Mouse (Mus musculus) midbrain, embryonic 14.5 days (tissue): ENCODE results near the gene Gm10570. TPM values are rescaled to one million over a fixed set of nuclear protein-coding genes. Genes with fewer than 3 reads are reported as not detected.

Source experiments
- ATAC-seq: fragments of 200-750 bp; cut with Nextera tagmentation; 2 replicates; pipeline ENCODE4 v1.8.0; 2017; ENCODE audit warnings: moderate number of reproducible peaks, moderate library complexity; ENCODE audit not compliant: low FRiP score, low TSS enrichment
- DNase-seq: peaks from one replicate; pipeline ENCODE4 v3.0.0-alpha.2; 2015
- H3K27ac ChIP-seq: fragments of 300-500 bp; sonication (generic); replicated peaks from 2 replicates; pipeline ENCODE4 v1.5.1; 2014; ENCODE audit warnings: mild to moderate bottlenecking, low read depth, low read length, moderate library complexity
- H3K27me3 ChIP-seq: fragments of 300-500 bp; sonication (generic); 2 replicates; pipeline ENCODE4 v1.6.1; 2014; ENCODE audit warnings: low read length, control low read depth, mixed read lengths; ENCODE audit not compliant: control insufficient read depth, insufficient read depth
- H3K36me3 ChIP-seq: fragments of 300-500 bp; sonication (generic); 2 replicates; pipeline ENCODE4 v1.6.1; 2014; ENCODE audit warnings: low read length, control low read depth; ENCODE audit not compliant: control insufficient read depth, insufficient read depth
- H3K4me1 ChIP-seq: fragments of 300-500 bp; sonication (generic); 2 replicates; pipeline ENCODE4 v1.6.1; 2014; ENCODE audit warnings: mild to moderate bottlenecking, antibody characterized with exemption, low read length, control low read depth; ENCODE audit not compliant: control insufficient read depth, insufficient read depth
- H3K4me2 ChIP-seq: fragments of 300-500 bp; sonication (generic); 2 replicates; pipeline ENCODE4 v1.6.1; 2014; ENCODE audit warnings: mild to moderate bottlenecking, low read length, moderate library complexity
- H3K4me3 ChIP-seq: fragments of 300-500 bp; sonication (generic); replicated peaks from 2 replicates; pipeline ENCODE4 v1.5.1; 2014; ENCODE audit warnings: low read depth, low read length
- H3K9ac ChIP-seq: fragments of 300-500 bp; sonication (generic); replicated peaks from 2 replicates; pipeline ENCODE4 v1.6.1; 2014; ENCODE audit warnings: mild to moderate bottlenecking, low read length, moderate library complexity
- H3K9me3 ChIP-seq: fragments of 300-500 bp; sonication (generic); 2 replicates; pipeline ENCODE4 v1.6.1; 2016; ENCODE audit warnings: low read length, control low read depth, mixed read lengths; ENCODE audit not compliant: control insufficient read depth
- WGBS: fragments of 180-500 bp; shearing (Covaris S2); extraction: QIAGEN DNeasy Blood & Tissue Kit; methylation state at CpG from one replicate; pipeline ENCODE4 v1.1.7; 2014; 5-methylcytosine and 5-hydroxymethylcytosine counted together
- polyA plus RNA-seq: library from polyadenylated mRNA; unstranded; fragments of >200 nt; fragmentation: Nextera tagmentation; extraction: Ambion mirVana; gene quantifications from 2 replicates; pipeline ENCODE4 v1.2.1, GENCODE M21; 2014

The Gm10570 gene
- polyA plus RNA-seq, 1 experiment from 2014 or later: not detected

DNA sequence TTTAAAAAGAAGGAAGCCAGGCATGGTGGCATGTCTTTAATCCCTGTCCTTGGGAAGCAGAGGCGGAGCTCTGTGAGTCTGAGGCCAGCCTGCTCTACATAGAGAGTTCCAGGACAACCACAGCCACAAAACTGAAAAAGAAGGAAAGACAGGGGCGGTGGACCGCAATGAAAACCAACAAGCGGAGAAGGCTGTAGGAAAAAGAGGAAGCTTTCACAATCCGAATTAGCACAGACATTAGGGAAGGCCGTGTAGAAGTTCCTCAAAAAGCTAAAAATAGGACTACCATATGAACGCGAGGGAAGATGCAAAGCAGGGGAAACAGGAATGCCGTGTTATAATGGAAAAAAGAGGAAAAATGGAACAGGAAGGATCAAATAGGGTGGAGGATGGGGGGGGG, 24.6 kb downstream of the Gm10570 start:
- H3K36me3 ChIP-seq: no peaks in the 10 kb centered on the region
- ATAC-seq (no peak), DNase-seq (no peak)
- H3K9me3 ChIP-seq: no peaks in the 10 kb centered on the region
- H3K27ac ChIP-seq: no peak overlapping the region
- H3K4me3 ChIP-seq: no peak overlapping the region
- WGBS: 87% methylated on average over 9 of the region's 9 CpGs
- H3K27me3 ChIP-seq: no peaks in the 10 kb centered on the region
- no peak overlapping the region for H3K9ac ChIP-seq
- no peaks in the 10 kb centered on the region for H3K4me1 ChIP-seq
- H3K4me2 ChIP-seq: no peak overlapping the region

DNA sequence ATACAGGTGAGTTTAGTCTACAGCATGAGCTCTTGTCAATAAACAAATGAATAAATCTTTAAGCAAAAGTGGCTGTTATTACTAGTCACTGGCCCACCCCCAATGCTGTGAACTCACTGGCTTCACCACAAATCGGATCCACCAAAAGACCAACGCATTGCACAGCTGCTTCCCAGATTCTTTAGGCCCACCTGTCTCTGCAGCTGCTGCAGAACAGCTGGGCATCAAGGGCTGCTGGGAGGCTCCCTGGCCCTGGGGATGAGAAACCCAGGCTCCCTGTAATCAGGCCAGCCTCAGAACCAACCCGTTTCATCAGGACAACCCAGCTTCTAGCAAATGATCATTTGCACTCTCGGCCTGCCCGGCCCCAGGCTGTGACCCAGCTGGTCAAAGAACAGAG, 25.6 kb downstream of the Gm10570 start:
- Histone ChIP-seq H3K27ac (no peak overlapping the region), H3K36me3 (no peaks in the 10 kb centered on the region), H3K9ac (no peak overlapping the region), H3K4me2 (no peak overlapping the region), H3K27me3 (no peaks in the 10 kb centered on the region), H3K4me1 (no peaks in the 10 kb centered on the region), H3K9me3 (no peaks in the 10 kb centered on the region), H3K4me3 (no peak overlapping the region)
- DNase-seq (no peak), ATAC-seq (no peak)
- WGBS: 73% methylated on average over 5 of the region's 5 CpGs

GRCm38 (mm10) chr4:130279105-130279504, 29.4 kb downstream of the Gm10570 start, which contains the start of gene Serinc2:
TSS of gene Serinc2 (minus strand) at chr4:130279205.
- H3K27ac ChIP-seq: no peak within 1 kb of the TSS
- no peaks in the 10 kb centered on the region for H3K9me3 ChIP-seq
- no peak within 1 kb of the TSS for H3K4me2 ChIP-seq
- ATAC-seq (no peak), DNase-seq (no peak)
- H3K4me3 ChIP-seq: no peak within 1 kb of the TSS
- H3K4me1 ChIP-seq: peaks cover 10% of the 10 kb centered on the region; the same call in 1 of the 2 replicates
- H3K36me3 ChIP-seq: no peaks in the 10 kb centered on the region
- no peaks in the 10 kb centered on the region for H3K27me3 ChIP-seq
- H3K9ac ChIP-seq: no peak within 1 kb of the TSS
- WGBS: 72% methylated on average over 2 of the region's 2 CpGs

GRCm38 (mm10) chr4:130276573-130277176, 31.8 kb downstream of the Gm10570 start:
- H3K27me3 ChIP-seq: no peaks in the 10 kb centered on the region
- peaks cover 24% of the 10 kb centered on the region for H3K4me1 ChIP-seq
- H3K9ac ChIP-seq: no peak overlapping the region
- no peak overlapping the region for H3K4me3 ChIP-seq
- no peak overlapping the region for H3K27ac ChIP-seq
- H3K36me3 ChIP-seq: no peaks in the 10 kb centered on the region
- no peak for DNase-seq
- H3K9me3 ChIP-seq: no peaks in the 10 kb centered on the region
- WGBS: 74% methylated on average over 7 of the region's 7 CpGs
- no peak for ATAC-seq
- H3K4me2 ChIP-seq: no peak overlapping the region

- 37% methylated on average over 5 of the region's 5 CpGs for WGBS
- DNase-seq: peak; percentile 46
- peak overlapping the region; percentile 99 for H3K27ac ChIP-seq
Observed at GRCm38 (mm10) chr4:130275823-130276105, 32.7 kb downstream of the Gm10570 start.

GRCm38 (mm10) chr4:130275016-130275822, 33.3 kb downstream of the Gm10570 start:
- Histone ChIP-seq H3K9me3 (no peaks in the 10 kb centered on the region), H3K27me3 (no peaks in the 10 kb centered on the region), H3K4me2 (peak overlapping the region; percentile 79), H3K4me1 (peaks cover 24% of the 10 kb centered on the region), H3K36me3 (no peaks in the 10 kb centered on the region), H3K27ac (peak overlapping the region; percentile 99), H3K9ac (peak overlapping the region; percentile 97), H3K4me3 (peak overlapping the region; percentile 76)
- under 1% methylated on average over 62 of the region's 62 CpGs for WGBS
- ATAC-seq: peak; percentile 62
- peak; percentile 79 for DNase-seq

More at GRCm38 (mm10) chr4:130275823-130276105, 32.7 kb downstream of the Gm10570 start:
- peaks cover 24% of the 10 kb centered on the region for H3K4me1 ChIP-seq
- peak overlapping the region; percentile 79 for H3K4me2 ChIP-seq
- H3K36me3 ChIP-seq: no peaks in the 10 kb centered on the region
- no peak for ATAC-seq
- peak overlapping the region; percentile 97 for H3K9ac ChIP-seq
- H3K4me3 ChIP-seq: peak overlapping the region; percentile 76
- no peaks in the 10 kb centered on the region for H3K9me3 ChIP-seq
- H3K27me3 ChIP-seq: no peaks in the 10 kb centered on the region

- H3K9ac ChIP-seq: peak overlapping the region; percentile 97
- H3K9me3 ChIP-seq: no peaks in the 10 kb centered on the region
- ATAC-seq (peak; percentile 83), DNase-seq (peak; percentile 87)
- peak overlapping the region; percentile 79 for H3K4me2 ChIP-seq
- peaks cover 24% of the 10 kb centered on the region for H3K4me1 ChIP-seq
- under 1% methylated on average over 29 of the region's 29 CpGs for WGBS
- no peaks in the 10 kb centered on the region for H3K27me3 ChIP-seq
- H3K36me3 ChIP-seq: no peaks in the 10 kb centered on the region
- peak overlapping the region; percentile 76 for H3K4me3 ChIP-seq
- peak overlapping the region; percentile 99 for H3K27ac ChIP-seq
Observed at GRCm38 (mm10) chr4:130274346-130275015, 34.0 kb downstream of the Gm10570 start.

DNA sequence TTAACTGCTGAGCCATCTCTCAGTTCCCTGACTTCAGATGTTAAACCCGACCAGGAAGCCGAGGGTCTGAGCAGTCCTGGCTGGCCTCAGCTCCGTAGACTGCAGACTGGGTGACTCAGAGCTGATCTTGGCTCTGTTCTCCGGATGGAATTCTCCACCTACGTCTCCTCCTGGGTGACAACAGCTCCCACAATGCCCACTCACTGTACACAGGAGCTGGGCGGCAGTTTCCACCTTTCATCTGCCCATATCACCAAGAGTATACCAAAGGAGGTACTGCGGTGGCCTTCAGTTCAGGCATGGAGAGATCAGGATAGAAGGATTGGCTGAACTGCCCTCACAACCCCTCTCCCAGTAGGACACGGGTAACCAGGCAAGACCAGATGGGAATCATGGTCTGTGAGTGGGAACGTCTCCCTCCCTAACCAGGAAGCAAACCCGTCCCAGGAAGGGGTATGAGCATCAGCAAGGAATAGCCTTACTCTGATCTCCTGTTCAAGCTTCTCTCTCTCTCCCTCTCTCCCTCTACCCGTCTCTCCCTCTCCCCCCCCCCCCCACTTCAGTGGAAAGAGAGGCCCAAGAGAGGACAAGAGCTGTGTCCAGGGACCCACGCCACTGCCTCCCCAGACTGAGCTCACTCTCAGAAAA, 34.7 kb downstream of the Gm10570 start:
- DNase-seq (no peak), ATAC-seq (peak; percentile 67)
- Histone ChIP-seq H3K9ac (peak overlapping the region; percentile 97), H3K4me1 (peaks cover 24% of the 10 kb centered on the region), H3K27ac (peak overlapping the region; percentile 99), H3K4me2 (peak overlapping the region; percentile 79), H3K27me3 (no peaks in the 10 kb centered on the region), H3K4me3 (peak overlapping the region; percentile 76), H3K9me3 (no peaks in the 10 kb centered on the region), H3K36me3 (no peaks in the 10 kb centered on the region)
- 2% methylated on average over 11 of the region's 12 CpGs for WGBS
